Comparison of ENCODE assay signal across 28 mouse cellular contexts in genomic region chr13:40364855-40365254, GRCm38 (mm10). TPM values are rescaled to one million over a fixed set of nuclear protein-coding genes. Genes with fewer than 3 reads are reported as not detected.
DNase-seq lines count a peak whose midpoint lies in the region; ATAC-seq and TF ChIP-seq lines count a peak whose summit lies in the region.
"Had no signal": no experiment of that assay in that cellular context is flagged by ENCODE, and none has a peak within 500 bp of the region (broad histone marks: within the 10 kb centered on the region; RNA-seq: fewer than 3 reads in every experiment).

No protein-coding gene starts in this region.

- no peak overlapping the region for H3K4me2 ChIP-seq in limb, embryonic 14.5 days (replicated peaks; ENCODE audit: low read depth, low read length, severe bottlenecking)
- H3K4me2 ChIP-seq: neural tube, embryonic 13.5 days had no signal

- H3K9ac ChIP-seq in limb, embryonic 14.5 days (ENCODE audit: low read depth, low read length, severe bottlenecking): no peak overlapping the region
- H3K9ac ChIP-seq: forebrain, postnatal 0 days; liver, postnatal 0 days; neural tube, embryonic 13.5 days had no signal

- no peaks in the 10 kb centered on the region for H3K27me3 ChIP-seq in limb, embryonic 14.5 days (ENCODE audit: control insufficient read depth, insufficient read depth, low read length)
- H3K27me3 ChIP-seq: neural tube, embryonic 13.5 days had no signal

- H3K27ac ChIP-seq in limb, embryonic 14.5 days (replicated peaks; ENCODE audit: low read depth, low read length): no peak overlapping the region
- H3K27ac ChIP-seq: forebrain, embryonic 10.5 days; heart, adult 2 months; neural tube, embryonic 13.5 days had no signal

- no peak for TF ChIP-seq POLR2A in limb, embryonic 14.5 days (IDR thresholded peaks at IDR 0.05; ENCODE audit: borderline replicate concordance, extremely low read depth, insufficient read depth, insufficient read length)

- H3K36me3 ChIP-seq in limb, embryonic 14.5 days (ENCODE audit: control insufficient read depth, insufficient read depth, low read length): no peaks in the 10 kb centered on the region
- H3K36me3 ChIP-seq: forebrain, embryonic 10.5 days; G1E; neural tube, embryonic 13.5 days had no signal

- H3K4me3 ChIP-seq in limb, embryonic 14.5 days (replicated peaks; ENCODE audit: low read length): no peak overlapping the region
- H3K4me3 ChIP-seq: forebrain, embryonic 10.5 days; heart, adult 2 months; neural tube, embryonic 13.5 days had no signal

- intact Hi-C loops in gastrocnemius, postnatal 14 days (cut with DNase I; ENCODE audit: low total_unique reads): no loop called here

- H3K4me1 ChIP-seq in limb, embryonic 14.5 days (ENCODE audit: control insufficient read depth, insufficient read depth, low read length): 0 out of 2 replicates have a peak, but pooled peaks cover 6% of the 10 kb centered on the region

- DNase-seq in gastrocnemius, postnatal 14 days: peak; percentile 7
- no peak for DNase-seq in gastrocnemius, adult 8-10 months (ENCODE audit: low spot score in 2 of 2)
- DNase-seq in kidney, postnatal 14 days: peak; percentile 5
- DNase-seq in kidney, adult 11 months: no peak
- DNase-seq in NIH3T3 (ENCODE audit: low read depth): peak; percentile 1
- peak; percentile 9 for DNase-seq in limb, embryonic 14.5 days (ENCODE audit: low spot score)
- DNase-seq in layer of hippocampus, postnatal 14 days (ENCODE audit: low spot score in 2 of 2): no peak
- DNase-seq in lung, postnatal 10 days: no peak
- DNase-seq: cerebellum, adult 9-11 months; forebrain, postnatal 0 days; heart, adult 2 months; heart, postnatal 4 days; kidney, adult 8-10 months; layer of hippocampus, postnatal 36 days; liver, postnatal 0 days; lung, postnatal 36 days; thymus, postnatal 25 days had no signal

- 48% methylated on average over 4 of the region's 4 CpGs for WGBS in limb, embryonic 14.5 days

- peak; percentile 72; the same call in 1 of the 2 replicates for ATAC-seq in limb, embryonic 14.5 days (ENCODE audit: low FRiP score, low read depth)
- ATAC-seq: forebrain, postnatal 0 days; liver, postnatal 0 days had no signal

- H3K9me3 ChIP-seq in limb, embryonic 14.5 days (ENCODE audit: control insufficient read depth, low read length): no peaks in the 10 kb centered on the region
- H3K9me3 ChIP-seq: forebrain, embryonic 10.5 days; neural tube, embryonic 13.5 days had no signal

RNA-seq across cellular contexts. Expression of gene Ofcc1, which starts 3.6 kb away (rescaled TPM):
- total RNA-seq in gastrocnemius, postnatal 14 days (2021): not detected
- not detected for total RNA-seq in gastrocnemius, adult 8-10 months (2022)
- polyA plus RNA-seq in limb, embryonic 14.5 days (2012; rRNA removed): 0.08 TPM in 1 of 2 replicates, not detected in the other
- not detected in 2 replicates for polyA plus RNA-seq in limb, embryonic 14.5 days (2014; fragmentation: Nextera tagmentation; extraction: Ambion mirVana)
- not detected for total RNA-seq in layer of hippocampus, postnatal 14 days (2021)
- total RNA-seq: adrenal gland, adult 18-20 months; forebrain, postnatal 0 days; gastrocnemius, adult 18-20 months; heart, postnatal 4 days; layer of hippocampus, adult 18-20 months; layer of hippocampus, postnatal 36 days; left cerebral cortex, postnatal 25 days; liver, adult 2 months; megakaryocyte-erythroid progenitor cell, adult 5-6 weeks had no signal
- polyA plus RNA-seq: forebrain, embryonic 10.5 days; forebrain, postnatal 0 days; G1E; heart, adult 2 months; heart, embryonic 14.5 days; liver, adult 2 months; liver, postnatal 0 days; neural tube, embryonic 13.5 days; testis, adult 2 months had no signal

Comparison
In these comparisons a context has a peak if more than half of its experiments do, and no peak if none do; other contexts are left out.
1. DNase-seq: peak in gastrocnemius, postnatal 14 days (single experiment), kidney, postnatal 14 days (single experiment), NIH3T3 (single experiment) and limb, embryonic 14.5 days (single experiment); none in gastrocnemius, adult 8-10 months (0 of 2), kidney, adult 11 months (single experiment), layer of hippocampus, postnatal 14 days (0 of 2) and lung, postnatal 10 days (single experiment).